Mouse (Mus musculus) large intestine, adult 2 months (tissue): ENCODE measurements around the gene Ddr1. TPM values are rescaled to one million over a fixed set of nuclear protein-coding genes. Genes with fewer than 3 reads are reported as not detected.

Experiments used
- DNase-seq: peaks from one replicate; pipeline ENCODE4 v3.0.0-alpha.2; 2012; ENCODE audit warnings: low read depth, low spot score
- WGBS: fragments of 180-500 bp; shearing (Covaris S2); methylation state at CpG from one replicate; pipeline ENCODE4 v1.1.7; 2018; 5-methylcytosine and 5-hydroxymethylcytosine counted together
- polyA plus RNA-seq: library from polyadenylated mRNA; depleted of rRNA; stranded (reverse); fragments of >200 nt; gene quantifications from 2 replicates; pipeline ENCODE4 v1.2.3, GENCODE M21; 2012

The Ddr1 gene
- polyA plus RNA-seq, 1 experiment = 39.0 TPM

DNA sequence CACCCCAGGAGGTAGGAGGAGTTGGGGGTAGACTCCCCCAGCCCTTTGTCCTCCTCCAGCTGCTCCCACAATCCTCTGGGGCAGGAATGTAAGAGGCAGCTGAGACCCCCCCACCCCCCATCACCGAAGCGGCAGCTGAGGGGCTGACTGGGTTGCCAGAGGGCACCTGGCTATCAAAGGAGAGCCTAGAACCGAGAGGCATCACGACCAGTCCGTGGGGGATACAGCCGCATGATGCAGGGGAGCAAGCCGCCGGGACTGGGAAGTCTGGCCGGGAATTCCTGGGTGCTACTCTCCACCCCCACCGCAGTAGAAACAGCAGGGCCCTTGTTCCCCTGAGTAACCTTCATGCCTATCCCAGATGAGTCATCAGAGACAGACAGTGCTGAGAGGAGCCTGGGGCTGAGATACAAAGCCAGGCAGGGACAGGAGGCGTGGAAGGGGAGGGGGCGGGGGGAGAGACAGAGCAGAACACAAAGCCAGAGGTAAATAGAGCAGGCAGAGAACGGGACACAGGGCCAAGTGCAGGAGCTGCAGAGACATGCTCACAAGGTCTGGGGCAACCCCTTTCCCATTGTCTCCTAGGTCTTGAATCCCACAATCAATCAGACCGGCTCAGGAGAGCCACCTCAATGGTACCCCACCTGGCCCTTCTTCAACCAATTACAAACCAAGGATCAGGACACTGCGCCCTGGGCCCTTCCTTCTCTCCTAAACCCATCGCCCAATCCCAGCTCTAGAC lies 6.5 kb downstream of the Ddr1 start:
- no peak for DNase-seq
- 9% methylated on average over 16 of the region's 16 CpGs for WGBS

GRCm38 (mm10) chr17:35697429-35697758 lies 7.0 kb downstream of the Ddr1 start:
- 29% methylated on average over 1 of the region's 1 CpGs for WGBS
- DNase-seq = no peak

GRCm38 (mm10) chr17:35696691-35697090 lies 7.7 kb downstream of the Ddr1 start:
- no peak for DNase-seq

DNA sequence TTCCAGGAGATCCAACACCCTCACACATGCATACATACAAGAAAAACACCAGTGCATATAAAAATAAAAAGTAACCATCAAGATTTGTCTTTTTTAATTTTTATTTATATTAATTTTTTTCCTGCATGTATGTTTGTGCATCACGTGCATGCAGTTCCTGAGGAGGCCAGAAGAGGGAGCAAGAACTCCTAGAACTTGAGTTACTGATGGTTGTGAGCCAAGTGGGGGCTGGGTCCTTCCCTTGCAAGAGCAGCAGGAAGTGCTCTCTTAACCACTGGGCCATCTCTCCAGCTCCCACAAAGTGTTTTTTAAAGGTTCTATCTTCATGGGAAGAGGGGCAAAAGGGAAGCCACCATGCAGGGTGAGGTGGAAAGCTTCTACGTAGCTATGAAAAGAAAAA lies 9.1 kb downstream of the Ddr1 start:
- WGBS = 95% methylated on average over 2 of the region's 2 CpGs
- DNase-seq = no peak

More at GRCm38 (mm10) chr17:35696691-35697090, 7.7 kb downstream of the Ddr1 start:
- WGBS = 11% methylated on average over 6 of the region's 6 CpGs

GRCm38 (mm10) chr17:35693906-35694305 lies 10.5 kb downstream of the Ddr1 start:
- 83% methylated on average over 5 of the region's 5 CpGs for WGBS
- no peak for DNase-seq

DNA sequence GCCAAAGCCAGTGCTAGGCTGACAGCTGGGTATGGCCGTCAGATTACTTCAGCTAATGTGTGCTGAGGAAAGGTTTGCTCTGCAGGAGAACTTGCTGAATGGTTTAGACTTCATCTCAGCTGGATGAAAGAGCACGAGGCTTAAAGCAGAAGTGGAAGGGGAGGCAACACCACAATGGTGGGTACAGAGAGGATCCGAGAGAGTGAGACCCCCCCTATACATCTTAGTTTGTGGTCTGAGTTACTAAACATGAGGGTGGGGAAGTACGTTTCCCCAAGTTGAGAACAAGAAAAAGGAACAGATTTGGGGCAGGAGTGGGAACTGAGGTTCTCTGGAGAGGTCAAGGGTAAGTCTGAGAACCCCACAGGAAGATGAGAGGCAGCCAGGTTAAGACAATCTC lies 12.1 kb downstream of the Ddr1 start:
- WGBS = 89% methylated on average over 4 of the region's 4 CpGs
- DNase-seq = no peak

DNA sequence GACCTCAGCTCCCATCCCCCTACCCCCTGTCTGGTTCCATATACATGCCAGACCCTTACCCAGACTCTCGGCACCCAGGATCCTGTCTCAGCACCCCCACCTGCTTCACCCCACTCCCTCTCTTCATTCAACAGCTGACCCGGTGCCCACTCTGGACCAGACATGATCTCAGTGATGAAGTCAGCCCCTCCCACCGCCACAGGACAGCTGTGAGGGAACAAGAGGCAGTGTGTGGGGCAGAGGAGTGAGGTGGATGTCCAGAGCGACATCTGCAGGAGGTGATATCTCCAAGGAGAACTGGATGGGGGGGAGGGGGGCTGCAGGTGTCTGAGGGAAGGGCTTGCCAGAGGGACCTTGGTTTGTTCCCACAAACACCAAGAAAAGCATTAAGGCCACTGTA lies 12.6 kb downstream of the Ddr1 start:
- 92% methylated on average over 4 of the region's 4 CpGs for WGBS
- DNase-seq = no peak

DNA sequence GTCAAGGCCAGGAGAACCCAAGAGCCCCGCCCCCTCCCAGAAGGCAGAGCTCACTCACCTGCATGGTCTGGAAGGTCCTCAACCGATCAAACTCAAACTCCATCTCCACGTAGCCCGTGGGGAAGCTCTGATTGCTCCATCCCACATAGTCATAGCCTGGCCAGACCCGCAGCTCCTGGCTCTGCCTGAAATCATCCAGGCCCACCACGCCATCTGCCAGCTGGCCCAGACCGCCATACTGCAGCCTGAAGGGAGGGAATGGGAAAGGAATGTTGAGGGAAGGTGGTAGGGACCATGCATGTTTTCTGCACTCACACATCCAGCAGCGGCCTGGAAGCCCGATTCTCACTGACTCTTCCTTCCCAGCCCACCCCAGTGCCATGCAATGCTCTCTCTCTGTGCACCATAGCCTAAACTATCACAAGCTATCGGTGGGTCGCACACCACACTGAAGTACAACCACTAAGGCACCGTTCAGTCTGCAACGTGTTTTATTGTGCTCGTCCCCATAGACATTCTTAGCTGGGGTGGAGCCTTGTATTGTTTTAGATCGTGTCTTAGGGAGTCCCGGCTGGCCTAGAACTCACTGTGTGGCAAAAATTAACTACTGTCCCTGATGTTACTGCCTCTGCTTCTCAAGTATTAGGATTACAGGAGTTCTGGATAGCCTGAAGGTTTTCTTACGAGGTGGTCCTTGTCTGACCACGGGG lies 14.3 kb downstream of the Ddr1 start:
- WGBS = 88% methylated on average over 18 of the region's 18 CpGs

DNA sequence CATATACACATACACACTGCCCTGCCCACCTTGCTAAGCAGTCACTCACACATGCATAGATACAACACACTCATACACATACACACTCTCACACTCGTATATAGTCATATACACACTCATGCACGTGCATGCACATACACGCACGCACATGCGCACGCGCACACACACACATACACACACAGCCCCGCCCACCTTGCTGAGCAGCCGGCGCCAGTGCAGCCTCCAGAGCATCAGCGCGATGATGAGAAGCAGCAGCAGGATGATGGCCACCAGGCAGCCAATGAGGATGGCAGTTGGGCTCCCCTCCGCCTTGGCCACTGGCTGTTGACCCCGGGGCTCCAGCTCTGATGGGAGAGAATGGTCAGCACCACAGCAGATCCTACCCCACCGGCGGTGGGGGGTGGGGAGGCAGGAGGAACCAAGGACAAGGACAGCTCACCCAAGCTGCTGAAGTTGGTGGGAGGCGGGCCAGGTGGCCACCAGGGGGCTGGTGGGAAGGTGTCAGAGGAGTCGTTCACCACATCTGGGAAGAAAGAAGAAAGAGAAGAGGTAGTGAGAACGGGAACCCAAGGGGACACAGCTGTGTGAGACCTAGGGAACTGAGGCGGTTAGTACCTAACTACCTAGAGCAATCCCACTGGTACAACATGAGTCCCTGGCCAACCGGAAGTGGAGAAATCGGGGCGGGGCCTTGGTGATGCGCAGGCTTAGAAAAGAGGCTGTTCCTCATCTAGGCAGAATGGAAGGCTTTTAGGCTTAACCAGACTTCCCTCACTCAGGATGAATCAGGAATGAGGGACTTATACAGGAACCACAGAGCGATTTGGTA lies 15.9 kb downstream of the Ddr1 start:
- WGBS = 80% methylated on average over 25 of the region's 25 CpGs
- DNase-seq = no peak

More for the DNA sequence above, 14.3 kb downstream of the Ddr1 start:
- no peak for DNase-seq

- WGBS = 86% methylated on average over 9 of the region's 9 CpGs
- no peak for DNase-seq
Measured at GRCm38 (mm10) chr17:35685061-35685460, 19.4 kb downstream of the Ddr1 start.

DNA sequence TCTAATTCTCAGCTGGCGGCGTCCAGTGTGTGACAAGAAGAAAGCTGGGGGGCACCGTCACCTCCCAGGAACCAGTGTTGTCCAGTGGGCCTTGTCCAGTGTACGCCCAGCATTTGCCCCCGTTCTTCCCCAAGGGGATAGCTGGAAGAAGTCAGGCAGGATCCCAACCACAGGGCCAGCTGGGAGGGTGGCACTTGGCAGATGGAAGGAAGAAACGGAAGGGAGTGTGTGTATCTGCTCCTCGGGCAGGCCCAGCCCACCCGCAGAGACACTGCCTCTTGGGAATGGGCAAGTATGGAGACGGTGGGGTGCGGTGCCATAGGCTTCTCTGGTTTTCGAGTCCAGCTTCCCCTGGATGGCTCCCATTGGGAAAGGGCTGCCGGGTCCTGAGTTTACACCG lies 22.4 kb downstream of the Ddr1 start:
- WGBS = 86% methylated on average over 13 of the region's 13 CpGs
- no peak for DNase-seq

DNA sequence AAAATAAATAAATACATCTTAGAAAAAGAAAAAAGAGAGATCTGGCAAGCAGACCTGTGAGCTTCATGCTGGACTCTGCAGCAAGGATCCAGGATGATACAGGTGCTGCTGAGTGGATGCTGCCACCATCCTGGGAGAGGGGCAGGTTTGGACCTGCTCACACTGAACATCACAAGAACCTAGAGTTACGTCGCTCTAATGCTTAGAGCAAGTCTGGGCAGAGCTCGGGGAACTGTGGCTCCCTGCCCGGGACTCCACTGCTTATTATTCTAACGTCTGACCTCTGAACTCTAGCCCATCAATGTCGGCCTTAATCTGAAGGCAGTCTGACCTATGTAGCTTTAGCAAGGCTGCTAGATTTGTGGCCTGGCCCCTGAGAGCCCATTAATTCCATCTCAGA lies 23.8 kb downstream of the Ddr1 start:
- 41% methylated on average over 6 of the region's 6 CpGs for WGBS
- no peak for DNase-seq

DNA sequence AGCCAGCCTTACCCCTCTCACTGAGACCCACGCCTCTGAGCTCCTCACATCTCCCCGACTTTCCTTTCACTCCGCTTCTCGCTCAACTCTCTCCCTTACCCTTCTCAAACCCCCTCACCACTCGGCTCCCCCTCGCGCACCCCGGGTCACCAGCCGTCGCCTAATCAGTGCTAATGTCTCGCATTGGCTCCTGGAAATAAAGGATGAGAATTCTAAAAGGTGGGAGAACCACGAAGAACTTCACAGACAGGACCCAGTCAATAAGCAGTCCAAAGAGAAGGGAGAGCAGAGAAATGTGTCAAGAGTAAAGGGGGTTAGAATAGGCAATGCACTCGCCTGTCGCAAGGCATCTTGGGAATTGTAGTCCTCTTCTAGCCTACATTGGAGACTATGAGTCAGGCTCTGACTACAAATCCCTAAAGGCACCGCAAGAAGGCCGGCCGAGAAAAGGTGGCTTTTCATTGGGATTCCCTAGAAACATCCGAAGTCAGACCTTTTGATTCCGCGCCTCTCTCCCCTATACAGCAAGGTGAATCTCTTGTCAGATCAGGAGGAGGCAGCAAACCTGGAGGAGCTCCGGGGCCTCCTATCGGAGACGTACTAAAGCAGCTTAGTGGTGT lies 30.9 kb downstream of the Ddr1 start, which contains the start of gene Gtf2h4:
TSS of gene Gtf2h4 (minus strand) at position 324 of the 620 bp plus-strand sequence.
- WGBS = under 1% methylated on average over 23 of the region's 23 CpGs

GRCm38 (mm10) chr17:35672527-35672926 lies 31.9 kb downstream of the Ddr1 start:
- no peak for DNase-seq
- WGBS = 89% methylated on average over 6 of the region's 6 CpGs

More for the DNA sequence above, 30.9 kb downstream of the Ddr1 start, which contains the start of gene Gtf2h4:
- DNase-seq = peak; percentile 96

DNA sequence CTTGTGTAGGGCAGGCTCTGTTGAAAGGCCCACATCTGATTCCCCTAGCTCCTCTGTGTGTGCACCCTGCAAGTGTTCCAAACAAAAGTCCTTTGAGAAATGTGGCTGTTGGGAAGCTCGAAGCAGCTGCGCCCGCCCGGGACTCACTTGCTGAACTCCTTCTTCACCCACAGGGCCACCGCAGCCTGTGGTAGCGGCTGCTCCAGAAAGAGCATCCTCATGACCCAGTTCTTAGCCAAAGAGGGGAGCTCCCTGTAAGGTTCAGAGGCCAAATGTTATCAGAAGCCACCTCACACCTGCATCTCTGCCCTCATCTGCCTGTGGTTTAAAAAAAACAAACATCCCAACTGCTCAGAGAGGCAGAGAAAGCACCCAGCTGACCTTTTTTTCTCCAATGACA lies 32.6 kb downstream of the Ddr1 start:
- WGBS = 90% methylated on average over 6 of the region's 6 CpGs
- DNase-seq = no peak

DNA sequence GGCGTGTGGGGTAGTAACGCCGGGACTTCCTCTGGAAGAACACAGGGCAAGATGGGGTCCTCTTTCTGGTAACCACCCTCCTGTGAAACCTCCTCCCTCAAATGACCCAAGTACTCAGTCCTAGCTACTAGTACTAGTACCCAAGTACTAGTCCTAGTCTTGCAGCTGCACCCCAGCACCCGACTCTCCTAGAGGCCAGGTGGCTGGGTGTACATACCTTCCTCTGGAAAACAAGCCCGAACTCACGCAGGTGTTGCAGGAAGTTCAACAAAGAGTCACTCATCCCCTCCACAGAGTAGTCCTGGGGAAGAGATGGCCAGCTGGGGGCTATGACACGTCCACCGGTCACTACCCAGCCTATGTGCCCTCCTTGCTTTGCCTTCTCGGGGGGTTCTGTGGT lies 34.7 kb downstream of the Ddr1 start:
- 93% methylated on average over 9 of the region's 9 CpGs for WGBS
- no peak for DNase-seq

DNA sequence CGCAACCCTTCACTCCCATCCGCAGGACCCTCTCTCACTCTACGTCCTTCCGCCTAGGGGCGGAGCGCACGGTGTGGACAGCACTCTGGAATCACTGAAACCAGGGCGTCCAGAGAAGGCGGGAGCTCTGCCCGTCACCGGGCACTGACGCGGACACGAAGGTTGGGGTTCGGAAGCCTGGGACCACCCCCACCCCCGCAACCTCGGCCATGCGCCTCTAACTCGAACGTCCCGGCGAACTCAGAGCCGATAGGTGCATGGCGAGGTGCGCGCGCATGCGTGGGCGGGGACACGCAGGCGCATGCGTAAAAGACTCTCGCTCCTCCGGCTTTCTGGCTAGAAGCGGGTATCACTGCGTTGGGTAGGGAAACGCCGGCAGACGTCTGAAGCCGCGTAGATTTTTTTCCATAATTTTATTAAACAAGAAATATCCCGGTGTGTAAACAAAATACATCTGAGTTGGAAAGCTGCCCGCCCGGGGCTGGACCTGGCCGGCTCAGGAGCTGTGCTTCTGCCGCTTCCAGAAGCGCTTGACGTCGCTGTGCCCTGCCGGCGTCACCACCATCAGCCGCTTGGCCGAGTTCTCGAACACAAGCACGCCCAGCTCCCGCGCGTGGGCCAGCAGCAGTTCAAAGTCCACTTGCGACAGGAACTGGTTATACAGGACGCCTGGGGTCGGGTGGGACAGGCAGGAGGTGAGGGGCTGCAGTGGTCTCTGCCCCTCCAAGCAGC lies 36.9 kb downstream of the Ddr1 start, which contains the start of gene Vars2:
TSS of gene Vars2 (minus strand) at position 259 of the 732 bp plus-strand sequence.
- under 1% methylated on average over 61 of the region's 61 CpGs for WGBS
- peak; percentile 70 for DNase-seq

- WGBS = 2% methylated on average over 13 of the region's 13 CpGs
- DNase-seq = no peak
Measured at GRCm38 (mm10) chr17:35666851-35667256, 37.6 kb downstream of the Ddr1 start.

- 64% methylated on average over 17 of the region's 17 CpGs for WGBS
- peak; percentile 47 for DNase-seq
Measured at GRCm38 (mm10) chr17:35665957-35666515, 38.4 kb downstream of the Ddr1 start.
